Mouse (Mus musculus): ENCODE data around the gene Numa1.
A peak's percentile ranks its signal among the peaks of the same experiment; 100 is the strongest.
"Not testable (repeated sequence)": the region's sequence is repeated elsewhere in the genome, so short reads cannot be mapped to it uniquely, and the experiment has no call there.

The Numa1 gene

GRCm38 (mm10) chr7:101933751-101934240 lies at the start of gene Numa1, which contains the start of gene Lrrc51:
TSS of gene Numa1 (plus strand) at chr7:101934111.
TSS of gene Lrrc51 (minus strand) at chr7:101933895.
- DNase-seq (ENCODE audit: low read depth), result peak; percentile 96

- DNase-seq (ENCODE audit: low read depth), result no peak
Observed at GRCm38 (mm10) chr7:101884160-101884559, 49.8 kb upstream of the Numa1 start.

- no peak for DNase-seq (ENCODE audit: low read depth)
Observed at GRCm38 (mm10) chr7:101886274-101886673, 47.6 kb upstream of the Numa1 start.

- DNase-seq (ENCODE audit: low read depth), result no peak
Observed at GRCm38 (mm10) chr7:101888460-101888859, 45.5 kb upstream of the Numa1 start.

GRCm38 (mm10) chr7:101895695-101896094 lies 38.2 kb upstream of the Numa1 start:
- DNase-seq (ENCODE audit: low read depth), result no peak

- peak; percentile 97 for DNase-seq (ENCODE audit: low read depth)
Observed at GRCm38 (mm10) chr7:101896104-101897066, 37.5 kb upstream of the Numa1 start.

- DNase-seq (ENCODE audit: low read depth), result no peak
Observed at GRCm38 (mm10) chr7:101900331-101901097, 33.4 kb upstream of the Numa1 start.

- DNase-seq (ENCODE audit: low read depth), result no peak
Observed at GRCm38 (mm10) chr7:101901969-101902368, 31.9 kb upstream of the Numa1 start.

- no peak for DNase-seq (ENCODE audit: low read depth)
Observed at GRCm38 (mm10) chr7:101902846-101903245, 31.1 kb upstream of the Numa1 start.

- DNase-seq (ENCODE audit: low read depth), result peak; percentile 99
Observed at GRCm38 (mm10) chr7:101905561-101906286, 28.2 kb upstream of the Numa1 start, which contains the start of gene Lamtor1. TSS of gene Lamtor1 (plus strand) at chr7:101905904.

- DNase-seq (ENCODE audit: low read depth), result no peak
Observed at GRCm38 (mm10) chr7:101906287-101906681, 27.6 kb upstream of the Numa1 start, which contains the start of gene Tomt. TSS of gene Tomt (minus strand) at chr7:101906359.

- no peak for DNase-seq (ENCODE audit: low read depth)
Observed at GRCm38 (mm10) chr7:101906696-101907095, 27.2 kb upstream of the Numa1 start.

- no peak for DNase-seq (ENCODE audit: low read depth)
Observed at GRCm38 (mm10) chr7:101908367-101908766, 25.5 kb upstream of the Numa1 start.

GRCm38 (mm10) chr7:101910138-101910537 lies 23.8 kb upstream of the Numa1 start:
- DNase-seq (ENCODE audit: low read depth), result no peak

- no peak for DNase-seq (ENCODE audit: low read depth)
Observed at GRCm38 (mm10) chr7:101911982-101912381, 21.9 kb upstream of the Numa1 start.

- no peak for DNase-seq (ENCODE audit: low read depth)
Observed at GRCm38 (mm10) chr7:101918071-101918470, 15.8 kb upstream of the Numa1 start.

GRCm38 (mm10) chr7:101925892-101926291 lies 8.0 kb upstream of the Numa1 start:
- not testable (repeated sequence) for DNase-seq (ENCODE audit: low read depth)

GRCm38 (mm10) chr7:101928093-101928492 lies 5.8 kb upstream of the Numa1 start:
- no peak for DNase-seq (ENCODE audit: low read depth)

- DNase-seq (ENCODE audit: low read depth), result no peak
Observed at GRCm38 (mm10) chr7:101932551-101932950, 1.4 kb upstream of the Numa1 start.

- DNase-seq (ENCODE audit: low read depth), result no peak
Observed at GRCm38 (mm10) chr7:101933300-101933699, 611 bp upstream of the Numa1 start.

- no peak for DNase-seq (ENCODE audit: low read depth)
Observed at GRCm38 (mm10) chr7:101935957-101936356, 2.0 kb downstream of the Numa1 start.

- no peak for DNase-seq (ENCODE audit: low read depth)
Observed at GRCm38 (mm10) chr7:101936996-101937395, 3.1 kb downstream of the Numa1 start.
